Mouse (Mus musculus): ENCODE measurements at regions not wholly inside any gene's neighbourhood (a gene's known extent, or its start where the extent isn't known, plus 50 kb on each side); places are given as distances from the start of the nearest gene placed in this dataset.

- DNase-seq (ENCODE audit: low read depth): peak; percentile 3
These were observed 126.3 kb upstream of the Itgb1 start for GRCm38 (mm10) chr8:128559004-128559662.

GRCm38 (mm10) chr8:128560418-128560817, 125.0 kb upstream of the Itgb1 start:
- no peak for DNase-seq (ENCODE audit: low read depth)

- no peak for DNase-seq (ENCODE audit: low read depth)
These were observed 124.4 kb upstream of the Itgb1 start for GRCm38 (mm10) chr8:128561016-128561415.

DNA sequence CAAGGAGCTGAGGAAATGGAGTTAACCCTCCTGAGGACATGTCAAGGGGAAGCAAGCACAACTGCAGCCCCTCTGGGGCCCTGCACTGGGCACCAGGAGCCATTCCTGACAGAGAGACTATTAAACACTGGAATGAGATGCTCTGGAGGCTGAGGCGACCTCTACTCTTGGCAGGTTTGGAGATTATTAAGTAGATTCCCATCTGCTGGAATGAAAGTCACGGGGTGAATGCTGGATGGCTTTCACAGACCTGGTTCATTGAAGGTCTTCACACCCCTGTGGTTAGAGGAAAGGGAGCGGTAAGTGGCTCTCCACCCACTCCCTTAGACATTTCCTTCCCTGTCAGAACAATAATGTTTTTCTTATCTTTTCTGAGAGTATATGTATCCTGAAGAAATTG, 122.8 kb upstream of the Itgb1 start:
- no peak for DNase-seq (ENCODE audit: low read depth)

- no peak for DNase-seq (ENCODE audit: low read depth)
These were observed 121.7 kb upstream of the Itgb1 start for GRCm38 (mm10) chr8:128563744-128564143.

- no peak for DNase-seq (ENCODE audit: low read depth)
These were observed 113.2 kb upstream of the Itgb1 start for GRCm38 (mm10) chr8:128572291-128572690.

GRCm38 (mm10) chr8:128594114-128594513, 91.3 kb upstream of the Itgb1 start:
- no peak for DNase-seq (ENCODE audit: low read depth)

DNA sequence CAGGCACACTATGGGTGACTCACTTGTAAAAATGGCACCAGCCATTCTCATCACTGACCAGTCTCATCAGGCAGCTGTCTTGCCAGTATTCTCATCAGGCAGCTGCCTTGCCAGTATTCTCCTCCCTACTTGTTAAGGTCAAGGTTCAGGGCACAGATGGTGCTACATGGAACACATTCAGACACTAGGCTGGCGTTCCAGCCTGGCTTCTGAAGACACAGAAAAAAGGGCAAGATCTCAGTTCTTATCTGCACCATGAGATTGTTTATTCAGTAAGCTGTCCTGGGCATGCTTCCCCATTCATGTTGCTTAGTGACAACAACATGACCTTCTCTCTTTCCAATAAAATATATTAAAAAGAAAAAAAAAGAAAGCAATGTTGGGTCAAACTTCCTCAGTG, 90.7 kb upstream of the Itgb1 start:
- DNase-seq (ENCODE audit: low read depth): no peak

DNA sequence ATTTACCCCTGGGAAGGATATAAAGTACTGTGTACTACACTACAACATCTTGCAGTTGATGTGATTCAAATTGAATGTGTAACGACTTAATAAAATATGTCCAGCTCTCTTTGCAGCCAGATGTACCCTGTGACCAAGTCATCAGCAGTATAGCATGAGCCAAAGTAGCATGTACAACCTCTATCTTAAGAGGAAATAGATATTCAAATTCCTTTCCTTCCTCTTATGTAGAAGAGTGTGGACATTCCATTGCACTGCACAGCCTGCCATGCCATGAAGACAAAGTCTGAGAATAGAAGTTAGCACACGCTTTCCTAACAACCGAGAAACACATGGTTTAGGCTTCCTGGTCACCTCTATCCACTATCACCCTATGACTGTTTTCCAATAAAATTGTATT, 79.9 kb upstream of the Itgb1 start:
- no peak for DNase-seq (ENCODE audit: low read depth)

GRCm38 (mm10) chr8:128608876-128609275, 76.6 kb upstream of the Itgb1 start:
- DNase-seq (ENCODE audit: low read depth): no peak

DNA sequence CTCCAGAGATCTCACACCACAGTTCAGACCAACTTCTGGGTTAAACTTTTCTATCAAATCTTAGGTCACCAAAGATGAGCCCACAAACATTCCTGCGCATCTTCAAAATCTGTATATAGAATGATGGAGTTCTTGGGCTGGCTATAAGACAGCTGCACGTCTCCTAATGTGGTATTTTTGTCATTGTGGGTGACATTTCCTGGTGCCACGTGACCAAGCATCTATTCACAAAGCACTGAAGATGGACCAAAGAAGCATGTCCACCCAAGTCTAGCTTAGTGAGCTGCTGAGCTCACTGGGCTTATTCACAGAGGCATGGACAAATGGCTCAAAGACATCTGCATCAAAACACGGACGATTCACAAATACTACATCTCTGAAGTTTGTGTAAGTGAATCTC, 72.8 kb upstream of the Itgb1 start:
- no peak for DNase-seq (ENCODE audit: low read depth)

GRCm38 (mm10) chr8:128617854-128618253, 67.6 kb upstream of the Itgb1 start:
- no peak for DNase-seq (ENCODE audit: low read depth)

DNA sequence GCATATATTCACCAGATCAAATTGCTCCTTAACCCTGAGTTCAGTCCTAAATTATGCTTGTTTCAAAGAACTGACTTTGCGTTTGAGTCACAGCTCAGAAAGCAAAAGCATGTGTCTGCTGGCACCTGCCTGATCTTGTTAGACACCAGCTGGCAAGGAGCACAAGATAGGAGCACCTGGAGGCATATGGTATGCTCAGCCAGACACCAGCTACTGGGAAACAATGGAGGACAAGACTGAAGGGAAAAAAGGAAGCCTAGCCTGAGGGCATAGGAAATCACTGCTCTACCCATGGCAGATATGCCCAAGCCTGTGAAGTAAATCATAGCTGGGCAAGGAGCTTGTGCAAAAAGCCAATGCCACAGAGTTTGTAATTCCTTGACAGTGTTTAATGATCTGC, 66.4 kb upstream of the Itgb1 start:
- DNase-seq (ENCODE audit: low read depth): peak; percentile 34
